Mouse (Mus musculus): ENCODE measurements around the gene Nrg3.

The Nrg3 gene

DNA sequence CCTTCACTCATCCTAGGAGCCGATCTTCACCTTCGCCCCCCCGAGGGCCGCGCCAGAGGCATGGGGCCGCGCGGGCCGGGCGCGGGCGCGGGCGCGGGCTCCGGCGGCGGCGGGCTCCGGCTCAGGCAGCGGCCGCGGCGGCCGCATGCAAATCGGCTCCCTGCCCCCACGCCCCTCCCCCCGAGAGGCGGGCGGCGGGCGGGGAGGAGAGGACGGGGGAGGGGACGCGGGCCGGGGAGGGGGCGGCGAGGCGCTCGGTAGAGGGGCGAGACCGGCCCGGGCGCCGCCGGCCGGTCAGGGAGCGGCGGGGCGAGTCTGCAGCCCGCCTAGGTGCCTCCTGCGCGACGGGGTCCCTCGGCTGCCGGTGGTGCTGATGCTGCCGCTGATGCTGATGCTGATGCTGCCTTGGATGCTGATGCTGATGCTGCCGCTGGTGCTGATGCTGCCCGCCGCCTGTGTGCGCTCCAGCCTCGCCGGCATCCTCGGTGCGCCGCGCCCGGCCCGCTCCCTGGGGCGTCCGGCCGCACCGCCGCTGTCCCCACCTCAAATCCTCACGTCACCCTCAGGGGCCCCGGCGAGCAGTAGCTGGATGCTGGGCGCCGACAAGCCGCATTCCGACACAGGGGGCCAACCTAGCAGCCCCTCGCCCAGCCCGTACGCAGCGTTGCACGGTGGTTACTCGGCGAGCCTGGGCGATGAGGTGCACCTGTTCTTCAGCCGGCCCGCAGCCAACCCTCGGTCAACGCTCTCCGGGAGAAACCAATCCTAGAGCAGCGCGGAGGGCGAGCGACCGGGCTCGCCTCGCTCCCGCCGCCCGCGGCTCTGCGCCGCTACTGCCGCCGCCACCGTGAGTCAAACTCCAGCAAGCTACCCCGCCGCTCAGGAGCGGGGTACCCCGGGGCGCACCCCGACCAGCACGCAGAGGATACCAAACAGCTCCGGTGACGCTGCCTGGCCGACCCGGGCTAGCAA lies at the start of gene Nrg3:
Gene Nrg3, minus strand, starts transcription at position 299 of the 972 bp plus-strand sequence.
- peak; percentile 11 for DNase-seq

DNA sequence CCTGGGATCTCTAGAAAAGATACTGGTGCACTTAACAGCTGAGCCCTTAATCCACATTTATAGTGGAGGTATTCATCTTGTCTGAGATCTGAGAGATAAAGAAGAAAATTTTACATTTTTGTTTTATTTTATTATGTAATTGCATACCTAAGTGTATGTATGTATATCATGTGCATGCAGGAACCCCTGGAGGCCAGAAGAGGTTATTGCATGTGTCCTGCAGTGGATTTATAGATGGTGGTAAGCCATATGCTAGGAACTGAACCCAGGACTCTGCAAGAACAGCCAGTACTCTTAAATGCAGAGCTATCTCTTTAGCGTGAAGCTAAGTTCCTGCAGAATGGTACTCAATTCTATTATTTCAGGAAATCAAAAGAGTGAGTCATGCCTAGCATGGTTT lies 36.1 kb upstream of the Nrg3 start:
- no peak for DNase-seq

DNA sequence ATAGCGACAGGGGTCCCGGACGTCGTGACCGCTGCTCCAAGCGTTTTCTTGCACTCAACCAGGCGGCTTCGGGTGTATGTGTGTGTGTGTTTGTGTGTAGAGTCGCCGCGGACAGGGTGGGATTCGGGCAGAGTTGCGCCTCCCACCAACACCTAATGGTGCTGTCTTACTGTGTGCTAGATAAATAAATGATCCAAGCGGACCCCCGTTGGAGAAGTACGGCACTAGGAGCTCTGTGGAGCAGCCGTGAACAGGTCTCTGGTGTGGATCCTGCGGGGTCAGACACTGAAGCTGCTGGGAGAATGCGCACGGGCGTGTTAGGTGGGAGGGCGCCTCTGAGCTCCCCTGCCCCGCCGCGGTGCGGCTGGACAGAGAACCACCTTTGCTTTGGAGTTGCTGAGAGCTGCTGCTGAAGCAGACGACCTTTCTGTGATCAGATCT lies 903 bp upstream of the Nrg3 start:
- no peak for DNase-seq

DNA sequence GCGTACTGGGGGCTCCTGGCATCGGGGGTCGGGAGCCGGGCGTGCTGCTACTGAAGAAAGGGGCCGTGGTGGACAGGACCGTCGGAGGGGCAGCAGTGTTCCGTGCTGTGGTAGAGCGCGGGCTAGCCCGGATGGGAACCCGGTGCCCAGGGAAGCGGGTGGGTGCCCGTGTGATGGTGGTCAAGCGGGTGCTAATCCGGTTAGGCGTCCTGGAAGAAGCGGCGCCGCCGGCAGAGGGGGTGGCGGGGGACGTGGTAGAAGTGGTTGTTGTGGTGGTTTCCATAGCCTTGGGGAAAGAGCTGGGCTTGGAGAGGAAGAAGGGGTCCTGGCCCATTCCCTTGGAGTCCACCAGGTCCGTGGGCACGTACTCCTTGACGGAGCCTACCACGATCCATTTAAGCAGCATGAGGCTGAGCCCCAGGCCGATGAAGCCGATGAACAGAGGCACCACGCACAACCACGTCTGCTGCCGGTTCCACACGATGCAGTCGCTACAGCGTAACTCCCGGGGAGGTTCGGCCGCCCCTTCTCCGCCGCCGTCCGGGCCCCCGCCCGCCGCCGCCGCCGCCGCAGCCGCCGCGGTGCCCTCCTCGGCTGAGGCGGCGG lies 639 bp downstream of the Nrg3 start:
- DNase-seq, result peak; percentile 4

DNA sequence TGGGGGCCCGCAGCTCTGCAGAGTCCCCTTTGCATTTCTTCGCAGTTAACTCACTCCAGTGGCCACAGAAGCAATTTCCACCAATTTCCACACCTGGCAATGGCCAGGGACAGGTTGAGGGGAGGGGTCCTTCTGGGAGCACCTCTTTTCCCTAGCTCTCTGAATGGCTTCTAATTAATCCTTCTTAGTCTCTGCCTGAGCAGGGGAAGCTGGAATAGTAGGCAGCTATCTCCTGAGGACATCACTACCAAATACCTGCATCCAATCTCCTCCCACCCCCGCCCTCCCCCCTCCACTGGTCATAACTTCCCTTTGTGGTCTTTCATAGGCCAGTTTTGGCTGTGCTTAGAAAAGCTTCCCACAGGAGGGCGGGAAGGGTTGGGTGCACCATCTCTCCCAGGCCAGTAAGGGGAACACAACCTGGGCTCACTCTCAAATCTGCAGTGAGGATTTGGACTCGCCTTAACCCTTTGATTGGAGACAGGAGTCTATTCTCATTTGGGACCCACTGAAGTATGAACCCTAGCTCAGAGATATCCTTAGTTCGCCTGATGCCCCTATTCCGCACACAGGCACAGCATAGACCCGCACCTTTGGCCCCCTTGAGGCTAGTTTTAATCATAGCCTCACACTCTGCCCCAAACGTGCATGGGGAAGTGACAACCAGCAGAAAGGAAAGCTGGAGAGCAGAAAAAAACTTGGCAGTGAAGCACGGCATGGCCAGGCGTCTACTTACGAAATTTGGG lies 1.5 kb downstream of the Nrg3 start:
- DNase-seq, result no peak

DNA sequence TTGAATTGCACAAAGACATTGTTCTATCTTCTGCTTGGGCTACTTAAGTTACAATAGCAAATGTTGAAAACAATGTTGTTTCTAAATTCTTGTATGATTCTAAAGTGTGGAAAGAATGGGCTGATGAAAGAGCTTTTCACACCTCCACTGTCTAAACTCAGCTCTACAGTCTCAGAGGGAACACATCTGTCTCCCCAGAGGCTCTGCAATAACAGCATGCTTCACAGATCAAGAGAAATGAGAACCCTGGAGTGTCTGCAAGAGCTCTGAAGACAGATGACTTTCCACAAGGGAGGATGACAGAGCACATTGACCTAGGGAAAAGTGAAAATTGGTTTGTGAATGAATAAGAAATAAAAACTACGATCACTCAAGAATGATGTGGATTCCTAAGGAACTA lies 27.4 kb downstream of the Nrg3 start:
- DNase-seq, result no peak

DNA sequence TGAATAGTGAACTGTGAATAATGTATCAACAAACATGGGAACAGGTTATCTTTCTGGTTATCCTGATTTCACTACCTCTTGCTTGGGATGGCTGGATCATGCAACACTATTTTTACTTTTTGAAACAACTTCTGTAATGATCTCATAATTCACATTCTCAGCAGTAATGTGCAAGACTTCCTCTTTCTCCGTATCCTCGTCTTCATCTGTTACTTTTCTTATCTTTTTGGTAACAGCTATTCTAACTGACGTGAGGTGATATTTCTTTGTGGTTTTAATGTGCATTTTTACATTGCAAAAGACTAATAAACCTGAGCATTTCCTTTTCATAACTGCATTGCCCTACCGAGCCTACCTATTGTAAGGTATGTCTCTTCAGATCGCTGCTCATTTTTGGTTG lies 44.4 kb downstream of the Nrg3 start:
- DNase-seq, result no peak

DNA sequence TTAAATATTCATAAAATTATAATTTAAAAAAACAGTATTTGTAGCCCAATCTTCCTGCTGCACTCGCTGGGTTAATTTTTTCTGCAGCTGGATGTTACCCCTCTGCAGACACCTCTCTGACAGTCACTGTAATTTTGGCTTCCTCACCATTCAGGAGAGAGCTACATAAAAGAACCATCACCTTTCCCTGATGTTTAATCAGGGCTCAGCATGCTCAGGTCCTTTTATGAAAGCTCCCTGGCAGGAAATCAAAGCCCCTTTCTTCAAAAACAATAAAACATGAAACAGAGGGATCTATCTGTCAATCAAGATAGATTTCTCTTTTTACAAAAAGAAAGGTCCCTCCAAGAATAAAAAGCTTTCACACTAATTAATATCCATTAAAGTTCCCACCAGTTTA lies 51.0 kb downstream of the Nrg3 start:
- DNase-seq, result no peak

DNA sequence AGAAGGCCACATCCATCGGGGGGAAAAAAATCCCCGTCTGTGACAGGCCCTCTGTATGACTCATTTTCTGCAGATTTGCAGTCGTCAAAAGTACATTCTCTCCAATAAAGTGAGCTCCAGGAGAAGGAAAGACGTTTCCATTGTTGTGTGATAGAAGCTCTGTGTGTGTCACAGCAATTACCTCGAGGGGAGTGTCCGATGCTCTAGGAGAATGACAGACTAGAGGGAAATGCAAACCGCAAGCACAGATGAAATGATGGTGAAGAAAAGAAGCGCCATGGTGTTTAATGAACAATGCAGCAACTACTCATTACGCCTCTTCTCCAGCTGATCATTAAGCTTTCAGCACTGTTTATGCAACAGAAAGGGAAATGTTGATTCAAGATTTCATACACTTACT lies 59.6 kb downstream of the Nrg3 start:
- DNase-seq, result no peak

DNA sequence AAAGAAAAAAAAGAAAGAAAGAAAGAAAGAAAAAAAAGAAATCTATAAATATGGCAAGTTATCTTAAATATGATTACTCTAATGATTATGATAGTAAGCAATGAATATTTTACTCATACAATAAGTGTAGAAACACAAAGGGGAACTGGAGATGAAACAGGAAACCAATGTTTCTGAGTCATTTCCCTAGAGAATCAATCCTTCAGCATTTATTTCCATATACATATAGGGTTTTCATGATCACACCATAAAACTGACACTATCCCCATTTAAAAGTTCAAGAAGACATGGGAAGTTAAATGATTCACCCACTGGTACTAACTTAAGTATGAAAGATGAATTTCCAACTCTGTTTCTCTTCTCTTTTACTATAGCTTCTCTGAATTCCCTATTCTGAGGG lies 86.0 kb downstream of the Nrg3 start:
- DNase-seq, result no peak

DNA sequence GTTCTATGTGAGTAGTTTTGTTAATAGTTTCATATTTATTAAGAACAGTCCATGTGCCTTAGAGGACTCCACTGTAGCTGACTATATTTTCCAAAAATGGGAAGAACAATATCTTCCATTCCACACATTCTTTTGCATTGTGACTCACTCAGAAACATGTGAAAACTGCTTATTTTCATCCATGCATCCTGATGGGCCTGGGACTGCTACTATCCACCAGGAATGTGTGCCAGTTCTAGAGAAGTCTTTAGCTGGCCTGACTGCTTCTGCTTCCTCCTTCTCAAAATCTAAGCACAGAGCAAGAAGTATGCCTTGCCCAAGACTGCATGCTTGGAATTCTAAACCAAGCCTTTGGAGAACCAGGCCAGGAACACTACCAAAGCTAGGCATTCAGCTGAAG lies 91.6 kb downstream of the Nrg3 start:
- no peak for DNase-seq

DNA sequence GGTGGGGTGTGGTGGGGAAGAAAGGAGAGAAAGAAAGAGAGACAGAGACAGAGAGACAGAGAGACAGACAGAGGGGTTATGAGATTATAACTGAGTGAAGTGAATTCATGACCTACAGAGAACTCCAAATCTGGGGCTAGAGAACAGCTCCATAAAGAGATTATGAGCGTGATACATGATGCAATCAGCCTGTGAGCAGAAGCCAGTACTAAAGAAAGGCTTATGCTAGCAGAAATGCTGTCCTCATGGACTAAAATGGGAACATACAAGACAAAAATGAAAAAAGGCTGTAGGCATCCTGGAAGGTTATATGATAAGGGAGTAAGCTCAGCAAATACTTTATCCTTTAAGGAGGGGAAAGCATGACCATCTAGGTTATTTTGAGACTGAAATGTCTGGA lies 99.7 kb downstream of the Nrg3 start:
- no peak for DNase-seq

DNA sequence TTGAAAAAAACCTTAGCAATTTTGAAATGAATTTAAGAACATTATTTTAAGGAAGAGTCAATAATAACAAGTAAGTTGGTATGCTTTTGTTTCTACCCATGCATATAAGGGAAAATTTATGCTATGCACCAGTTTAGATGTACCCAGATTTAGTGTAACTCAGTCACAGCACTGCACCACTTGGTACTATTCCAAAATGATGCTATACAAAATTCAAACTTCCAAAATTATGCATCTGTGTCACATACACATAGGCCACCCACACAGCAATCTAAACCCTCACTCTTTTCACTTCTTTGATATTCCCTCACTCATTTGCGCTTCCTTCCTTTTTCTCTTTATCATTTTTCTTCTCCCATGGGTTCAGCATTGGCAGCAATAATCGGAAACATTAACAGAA lies 116.6 kb downstream of the Nrg3 start:
- no peak for DNase-seq

DNA sequence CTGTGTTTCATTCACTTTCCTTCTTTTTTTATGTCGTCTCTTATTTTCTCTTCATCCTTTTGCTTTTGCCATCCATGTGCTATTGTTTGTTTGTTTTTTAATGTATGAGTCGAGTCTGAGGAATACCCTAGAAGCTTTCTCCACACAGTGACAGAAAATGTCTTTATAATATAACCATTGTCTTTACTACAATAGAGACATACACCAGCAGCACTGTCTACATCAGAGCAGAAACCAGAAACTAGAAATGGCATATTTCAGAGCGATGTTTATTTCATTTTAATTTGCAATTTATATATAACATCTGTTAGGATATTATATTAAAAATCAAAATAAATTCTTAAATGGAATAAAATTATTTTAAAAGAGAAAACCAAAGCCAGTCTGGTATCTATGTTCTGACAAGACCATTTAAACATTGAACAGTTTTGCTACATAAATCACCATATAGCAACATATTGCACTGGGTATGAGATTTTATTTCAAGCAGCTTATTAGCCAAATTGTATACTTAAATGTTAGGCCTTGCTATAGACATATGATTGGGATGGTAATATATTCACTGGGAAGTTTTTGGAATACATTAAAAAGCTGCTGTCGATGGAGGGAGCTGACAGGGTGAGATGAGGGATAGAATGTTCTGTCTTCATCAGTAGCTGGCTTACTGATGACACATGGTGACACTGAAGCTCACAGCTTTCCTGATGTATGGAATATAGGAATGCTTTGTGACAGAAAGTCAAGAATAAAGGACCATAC lies 120.7 kb downstream of the Nrg3 start:
- no peak for DNase-seq

DNA sequence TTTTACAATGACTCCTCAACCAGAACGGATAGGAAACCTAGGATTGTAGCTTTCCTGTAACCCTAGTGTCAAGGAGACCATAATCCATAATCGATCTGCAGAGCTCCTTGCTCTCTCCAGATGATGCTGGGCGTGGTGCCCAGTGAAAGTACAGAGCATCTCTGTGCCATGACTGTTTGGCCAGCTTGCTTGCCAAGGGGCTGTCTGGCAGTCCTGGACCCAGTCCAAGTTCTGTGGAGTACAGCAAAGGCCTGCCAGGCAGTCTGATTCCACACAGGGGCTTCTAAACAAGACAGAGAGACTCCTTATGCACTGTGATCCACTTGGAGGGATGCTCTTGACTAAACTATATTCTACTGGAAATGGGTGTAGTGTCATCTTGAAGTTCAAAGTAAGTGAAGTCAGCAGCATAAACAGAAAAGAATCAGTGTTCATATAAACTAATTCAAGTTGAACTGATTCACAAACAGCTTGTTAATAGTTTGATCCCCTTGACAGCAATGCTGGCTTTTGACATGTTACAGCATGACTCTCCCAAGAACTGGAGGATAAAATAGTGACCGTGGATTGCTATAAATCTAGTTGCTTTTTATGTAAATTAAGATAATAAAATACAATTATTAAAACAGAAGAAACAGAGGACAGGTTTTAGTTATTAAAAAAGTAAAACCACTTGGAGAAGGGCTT lies 155.3 kb downstream of the Nrg3 start:
- no peak for DNase-seq

DNA sequence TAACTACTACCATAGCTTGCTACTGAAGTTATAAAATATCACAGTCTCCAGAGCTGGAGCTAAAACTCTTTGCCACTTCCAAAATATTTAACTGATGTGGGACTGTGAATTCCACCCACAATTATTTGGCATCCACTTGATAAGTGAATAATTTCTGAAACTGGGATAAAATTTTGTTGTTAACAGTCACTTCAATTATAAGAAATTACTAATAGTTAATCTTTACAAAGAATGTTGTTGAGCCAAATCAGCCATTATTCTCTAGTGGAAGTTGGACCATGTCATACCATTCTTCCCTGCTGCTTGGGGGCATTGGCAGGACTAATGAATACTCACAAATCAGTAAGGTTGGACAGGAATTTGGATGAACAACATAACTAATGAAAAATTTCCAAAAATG lies 158.8 kb downstream of the Nrg3 start:
- no peak for DNase-seq

DNA sequence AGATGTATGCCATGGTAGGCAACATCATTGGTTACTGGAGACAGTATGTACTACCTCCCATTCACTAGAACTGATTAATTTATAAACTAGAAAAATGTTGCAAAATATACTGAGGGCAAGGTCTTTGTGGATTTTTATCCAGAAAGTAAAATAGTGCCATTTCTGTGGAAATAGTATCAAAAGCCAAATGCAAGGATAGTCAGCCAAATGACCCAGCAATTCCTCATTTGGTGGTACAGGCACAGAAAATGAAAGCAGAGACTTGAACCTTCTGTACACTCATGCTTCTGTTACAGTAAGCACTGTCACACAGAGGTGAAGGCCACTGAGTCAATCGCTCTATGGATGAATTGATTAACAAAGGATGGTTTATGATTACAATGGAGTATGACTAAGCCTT lies 207.8 kb downstream of the Nrg3 start:
- no peak for DNase-seq

DNA sequence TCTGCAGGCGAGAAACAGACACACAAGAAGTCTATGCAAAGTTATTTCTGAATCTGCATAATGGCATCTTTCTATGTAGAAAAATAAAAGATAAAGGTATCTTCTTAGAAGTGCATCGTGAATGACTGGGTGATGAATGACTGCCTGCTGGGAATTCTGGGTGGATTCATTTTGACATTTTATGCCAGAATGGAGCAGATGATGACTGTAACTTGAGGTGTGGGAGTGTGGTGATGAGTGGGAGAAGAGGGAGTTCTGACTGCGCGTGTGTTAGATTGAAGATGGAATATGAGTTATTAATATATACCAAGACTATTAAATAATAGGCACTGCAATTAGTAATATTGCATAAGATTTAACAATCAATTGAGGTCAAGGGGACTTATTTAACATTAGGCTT lies 208.5 kb downstream of the Nrg3 start:
- DNase-seq, result no peak

DNA sequence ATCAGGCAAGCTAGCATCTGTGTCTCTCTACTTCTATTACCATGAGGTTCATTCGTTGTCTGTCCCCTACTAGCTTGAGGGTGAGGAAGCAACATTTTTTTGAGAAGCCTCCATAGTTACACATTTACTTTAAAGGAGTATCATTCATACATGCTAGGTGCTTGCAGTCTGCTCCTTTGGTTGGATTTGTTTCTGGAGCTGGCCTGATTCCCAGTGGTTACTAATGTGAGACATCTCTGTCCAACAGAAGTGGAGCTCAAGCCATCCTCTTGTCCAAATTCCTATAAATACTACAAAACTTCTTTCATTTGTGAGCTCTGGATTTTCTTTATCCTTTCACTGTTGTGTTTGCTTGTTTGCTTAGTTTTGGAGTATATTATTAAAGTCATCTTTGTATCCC lies 211.9 kb downstream of the Nrg3 start:
- no peak for DNase-seq

DNA sequence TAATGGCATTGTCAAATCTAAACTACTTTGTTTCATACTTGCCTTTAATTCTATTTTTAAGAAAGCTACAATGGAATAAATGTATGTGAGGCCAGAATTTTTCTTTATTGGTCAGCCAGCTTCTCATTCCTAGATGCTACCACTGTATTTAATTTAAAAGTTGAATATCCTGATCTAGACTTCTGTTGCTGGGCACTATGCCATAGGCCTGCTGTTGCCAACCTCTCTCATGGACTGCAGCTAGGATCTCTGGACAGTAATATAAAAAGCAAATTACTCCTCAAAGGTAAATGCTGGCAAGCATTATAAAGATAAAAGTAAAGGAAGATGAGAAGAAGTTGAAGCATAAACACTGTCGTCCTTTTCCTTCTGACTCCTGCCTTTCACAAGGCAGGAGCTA lies 217.5 kb downstream of the Nrg3 start:
- DNase-seq, result no peak

DNA sequence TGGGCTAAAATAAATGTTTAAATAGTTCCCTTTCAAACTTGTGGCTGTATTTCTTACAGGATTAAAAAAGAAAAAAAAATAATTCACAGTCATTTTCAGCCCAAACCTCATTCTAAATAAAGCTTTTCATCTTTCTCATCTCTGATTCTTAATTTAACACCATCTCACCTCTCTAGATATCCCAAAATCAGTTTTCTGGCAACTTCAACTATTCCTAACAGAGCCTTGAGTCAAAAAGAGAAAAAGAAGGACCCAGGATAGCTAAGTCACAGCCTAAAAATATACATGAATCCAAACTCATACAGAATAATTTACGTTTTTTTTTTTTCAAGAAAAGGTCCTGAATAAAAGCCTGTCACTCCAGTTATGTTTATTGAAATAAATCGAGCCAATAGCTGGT lies 232.6 kb downstream of the Nrg3 start:
- no peak for DNase-seq

DNA sequence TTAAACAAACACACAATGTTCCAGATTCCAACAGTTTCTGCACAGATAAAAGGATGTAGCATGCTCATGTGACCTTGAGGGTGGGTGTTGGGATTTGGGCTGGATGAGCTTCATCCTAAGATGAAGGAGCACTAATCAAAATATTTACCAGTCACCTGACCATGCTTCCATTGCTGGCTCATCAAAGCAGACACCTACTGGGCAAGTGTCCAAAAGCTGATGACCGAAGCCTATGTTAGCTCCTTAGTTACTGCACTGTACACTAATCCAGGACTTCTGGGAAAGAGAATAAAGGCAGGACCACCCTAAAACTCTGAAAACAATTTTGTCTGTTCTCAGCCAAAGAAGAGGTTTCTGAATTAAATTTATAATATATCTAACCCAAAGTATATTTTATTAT lies 261.4 kb downstream of the Nrg3 start:
- no peak for DNase-seq

Data from thymus, postnatal 4 days (tissue).